Mouse (Mus musculus): ENCODE data around the gene Exoc3l2. TPM values are rescaled to one million over a fixed set of nuclear protein-coding genes. Genes with fewer than 3 reads are reported as not detected.

Gene Exoc3l2
- polyA plus RNA-seq, 1 experiment, result not detected

DNA sequence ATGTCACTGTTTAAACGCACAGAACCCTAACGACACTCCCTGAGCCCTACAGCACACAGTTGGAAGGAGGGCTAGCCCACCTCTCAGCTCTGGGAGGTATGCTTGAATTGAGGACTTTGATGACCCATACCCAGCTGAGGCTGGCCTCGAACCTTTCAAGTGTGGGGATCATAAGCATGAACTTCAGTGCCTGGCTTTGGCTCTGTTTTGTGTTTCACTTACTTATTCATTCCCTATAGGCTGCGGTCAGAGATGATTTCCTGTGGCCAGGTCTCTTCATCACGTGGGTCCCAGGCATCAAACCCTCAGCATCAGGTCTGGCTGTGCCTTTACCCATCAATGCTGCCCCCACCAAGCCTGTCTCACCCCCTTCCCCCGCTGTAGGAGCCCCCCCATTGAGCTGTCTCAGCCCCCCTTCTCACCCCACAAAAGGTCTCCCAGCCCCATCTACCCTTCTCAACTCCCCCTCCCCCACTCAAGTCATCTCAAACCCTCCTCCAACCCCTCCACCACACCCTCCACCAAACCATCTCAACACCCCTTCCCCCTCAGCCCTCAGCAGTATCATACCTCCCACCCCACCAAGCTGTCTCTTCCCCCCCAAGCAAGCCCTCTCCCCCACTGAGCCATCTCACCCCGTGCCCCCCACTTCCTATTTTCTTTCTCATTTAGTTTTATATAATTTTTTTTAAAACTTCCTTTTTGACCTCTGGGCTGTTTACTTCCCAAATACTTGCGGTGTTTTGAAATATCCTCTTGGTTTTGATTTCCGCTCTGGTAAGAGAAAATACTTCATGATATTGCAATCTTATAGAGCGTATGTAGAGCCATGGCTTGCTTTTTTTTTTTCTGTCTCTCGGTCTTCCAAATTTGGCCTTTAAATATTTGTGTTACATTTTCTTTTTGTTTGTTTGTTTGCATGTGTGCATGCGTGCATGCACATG, 37.6 kb downstream of the Exoc3l2 start:
- Histone ChIP-seq H3K4me3 (ENCODE audit: insufficient read depth, low read length) (no peak overlapping the region), H3K27ac (ENCODE audit: insufficient read depth, low read length) (no peak overlapping the region), H3K4me1 (ENCODE audit: control insufficient read depth, insufficient read depth, low read length) (0 out of 2 replicates have a peak, but pooled peaks cover 2% of the 10 kb centered on the region)
- TF ChIP-seq CTCF (IDR thresholded peaks at IDR 0.05; ENCODE audit: borderline replicate concordance, insufficient read depth, low read length), result no peak
- TF ChIP-seq POLR2A (IDR thresholded peaks at IDR 0.05; ENCODE audit: low read depth, low read length), result no peak

- TF ChIP-seq CTCF (IDR thresholded peaks at IDR 0.05; ENCODE audit: borderline replicate concordance, insufficient read depth, low read length) (no peak), POLR2A (IDR thresholded peaks at IDR 0.05; ENCODE audit: low read depth, low read length) (no peak)
- 0 out of 2 replicates have a peak, but pooled peaks cover 2% of the 10 kb centered on the region for H3K4me1 ChIP-seq (ENCODE audit: control insufficient read depth, insufficient read depth, low read length)
- no peak overlapping the region for H3K27ac ChIP-seq (ENCODE audit: insufficient read depth, low read length)
- no peak overlapping the region for H3K4me3 ChIP-seq (ENCODE audit: insufficient read depth, low read length)
These were observed 38.5 kb downstream of the Exoc3l2 start for GRCm38 (mm10) chr7:19501658-19502057.

DNA sequence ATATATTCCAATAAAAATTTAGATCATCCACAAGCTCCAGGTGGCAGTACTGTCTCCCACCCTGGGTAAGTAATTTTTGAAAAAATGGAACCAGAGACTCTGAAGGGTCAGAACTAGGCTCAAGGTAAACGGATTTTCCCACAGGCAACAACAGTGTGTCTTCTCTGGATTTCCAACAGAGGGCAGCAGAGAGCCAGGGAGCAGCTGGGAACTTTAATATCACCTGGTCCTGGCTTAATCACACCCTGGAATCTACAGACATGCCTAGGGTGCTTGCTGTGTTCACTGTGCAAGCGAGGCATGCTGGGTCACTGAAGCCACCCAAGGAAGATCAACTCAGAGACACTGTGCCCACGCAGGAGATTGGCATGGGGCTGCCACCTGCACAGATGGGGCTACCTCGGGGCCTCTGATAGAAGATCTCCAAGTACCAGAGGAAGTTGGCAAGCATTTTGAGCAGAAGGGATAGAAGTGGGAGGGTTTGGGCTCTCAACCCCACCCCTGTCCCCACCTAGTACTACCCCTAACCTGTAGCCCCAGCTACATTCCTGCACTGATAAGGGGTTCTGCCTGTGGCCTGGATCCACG, 40.4 kb downstream of the Exoc3l2 start:
- Histone ChIP-seq H3K4me3 (ENCODE audit: insufficient read depth, low read length) (no peak overlapping the region), H3K27ac (ENCODE audit: insufficient read depth, low read length) (no peak overlapping the region), H3K4me1 (ENCODE audit: control insufficient read depth, insufficient read depth, low read length) (0 out of 2 replicates have a peak, but pooled peaks cover 2% of the 10 kb centered on the region)
- TF ChIP-seq POLR2A (IDR thresholded peaks at IDR 0.05; ENCODE audit: low read depth, low read length), result no peak
- peak; percentile 54; the same call in 1 of the 2 replicates for TF ChIP-seq CTCF (IDR thresholded peaks at IDR 0.05; ENCODE audit: borderline replicate concordance, insufficient read depth, low read length)

DNA sequence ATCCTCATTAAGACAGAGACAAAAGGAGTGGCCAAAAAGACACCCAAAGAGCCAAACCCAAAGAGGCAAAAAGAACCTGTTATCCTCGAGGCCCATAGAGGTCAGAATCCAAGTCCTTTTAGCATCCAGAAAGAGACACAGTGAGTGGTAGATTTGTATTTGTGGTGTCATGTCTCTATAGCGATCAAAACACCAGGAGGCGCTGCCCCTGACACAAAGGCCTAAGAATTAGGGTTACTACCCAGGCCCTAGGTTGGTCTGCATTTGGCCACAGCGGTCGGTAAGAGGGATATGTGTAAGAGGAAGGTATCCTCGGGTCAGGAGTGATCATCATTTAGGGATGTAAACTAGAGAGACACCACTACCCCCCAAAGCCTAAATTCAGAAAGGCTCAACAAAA, 43.2 kb downstream of the Exoc3l2 start:
- H3K27ac ChIP-seq (ENCODE audit: insufficient read depth, low read length), result no peak overlapping the region
- no peak for TF ChIP-seq POLR2A (IDR thresholded peaks at IDR 0.05; ENCODE audit: low read depth, low read length)
- TF ChIP-seq CTCF (IDR thresholded peaks at IDR 0.05; ENCODE audit: borderline replicate concordance, insufficient read depth, low read length), result no peak
- H3K4me1 ChIP-seq (ENCODE audit: control insufficient read depth, insufficient read depth, low read length), result 0 out of 2 replicates have a peak, but pooled peaks cover 2% of the 10 kb centered on the region
- no peak overlapping the region for H3K4me3 ChIP-seq (ENCODE audit: insufficient read depth, low read length)

- H3K27ac ChIP-seq (ENCODE audit: insufficient read depth, low read length), result no peak overlapping the region
- H3K4me3 ChIP-seq (ENCODE audit: insufficient read depth, low read length), result peak overlapping the region; percentile 68
- no peak for TF ChIP-seq CTCF (IDR thresholded peaks at IDR 0.05; ENCODE audit: borderline replicate concordance, insufficient read depth, low read length)
- TF ChIP-seq POLR2A (IDR thresholded peaks at IDR 0.05; ENCODE audit: low read depth, low read length), result 0 out of 2 replicates have a peak, but pooled peaks have one; percentile 24
- H3K4me1 ChIP-seq (ENCODE audit: control insufficient read depth, insufficient read depth, low read length), result no peaks in the 10 kb centered on the region
These were observed 44.0 kb downstream of the Exoc3l2 start for GRCm38 (mm10) chr7:19506969-19507611.

DNA sequence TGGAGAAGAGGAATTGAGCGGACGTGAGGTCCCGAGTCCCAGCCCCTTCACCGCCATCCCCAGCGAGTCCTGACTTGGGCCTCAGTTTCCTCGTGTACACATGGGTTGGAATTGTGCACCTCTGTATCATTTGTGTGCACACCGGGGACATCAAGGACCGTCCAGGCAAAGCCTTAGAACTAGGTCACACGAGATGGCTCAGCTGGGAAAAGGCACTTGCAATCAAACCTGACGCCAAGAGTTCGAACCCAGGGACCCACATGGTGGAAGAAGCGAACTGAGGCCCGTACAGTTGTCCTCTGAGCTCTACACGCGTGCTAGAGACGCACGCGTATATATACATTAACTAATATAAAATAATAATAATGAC, 44.5 kb downstream of the Exoc3l2 start:
- Histone ChIP-seq H3K27ac (ENCODE audit: insufficient read depth, low read length) (no peak overlapping the region), H3K4me1 (ENCODE audit: control insufficient read depth, insufficient read depth, low read length) (no peaks in the 10 kb centered on the region), H3K4me3 (ENCODE audit: insufficient read depth, low read length) (peak overlapping the region; percentile 68)
- no peak for TF ChIP-seq CTCF (IDR thresholded peaks at IDR 0.05; ENCODE audit: borderline replicate concordance, insufficient read depth, low read length)

DNA sequence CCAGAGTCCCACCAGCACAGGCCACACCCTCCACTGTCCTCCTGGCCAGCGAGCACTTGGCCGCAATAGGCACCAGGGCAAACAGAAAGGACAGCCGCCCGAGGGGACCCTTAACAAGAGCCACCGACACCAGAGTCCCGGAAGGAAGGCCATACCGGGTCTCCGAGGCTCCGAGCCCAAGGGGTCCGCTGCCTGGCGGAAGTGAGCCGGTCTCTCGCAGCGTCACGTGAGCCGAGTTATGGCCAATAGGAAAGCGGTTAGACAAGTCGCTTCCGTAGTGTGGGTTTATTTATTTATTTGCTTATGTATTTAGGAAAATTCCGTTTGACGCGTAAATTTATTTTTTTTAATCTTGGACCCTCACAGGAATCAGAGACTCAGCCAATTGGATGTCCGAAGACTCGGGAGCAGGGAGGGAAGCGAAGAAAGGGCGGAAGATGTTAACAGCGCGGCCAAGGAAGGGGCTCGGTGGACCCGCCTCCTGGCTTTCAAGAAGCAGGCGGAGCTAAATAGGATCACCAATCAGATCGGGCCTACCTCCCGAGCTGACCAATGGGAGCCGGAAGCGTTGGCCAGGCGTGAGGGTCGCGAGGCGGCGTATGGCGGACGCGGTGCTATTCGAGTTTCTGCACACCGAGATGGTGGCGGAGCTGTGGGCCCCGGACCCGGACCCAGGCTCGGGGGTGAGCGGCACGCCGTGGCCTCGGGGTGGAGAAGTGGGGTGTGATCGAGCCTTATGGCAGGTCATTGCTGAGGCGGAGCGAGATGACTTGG, 45.2 kb downstream of the Exoc3l2 start, which contains the start of the genes Bloc1s3 and Trappc6a:
Gene Bloc1s3 (minus strand): TSS at position 218 of the 774 bp plus-strand sequence.
Gene Trappc6a (plus strand): TSS at position 246 of the 774 bp plus-strand sequence.
- no peaks in the 10 kb centered on the region for H3K4me1 ChIP-seq (ENCODE audit: control insufficient read depth, insufficient read depth, low read length)
- H3K4me3 ChIP-seq (ENCODE audit: insufficient read depth, low read length), result peak within 1 kb of the TSS; percentile 68
- H3K27ac ChIP-seq (ENCODE audit: insufficient read depth, low read length), result peak within 1 kb of the TSS; percentile 43
- no peak for TF ChIP-seq CTCF (IDR thresholded peaks at IDR 0.05; ENCODE audit: borderline replicate concordance, insufficient read depth, low read length)
- TF ChIP-seq POLR2A (IDR thresholded peaks at IDR 0.05; ENCODE audit: low read depth, low read length), result peak; percentile 75

DNA sequence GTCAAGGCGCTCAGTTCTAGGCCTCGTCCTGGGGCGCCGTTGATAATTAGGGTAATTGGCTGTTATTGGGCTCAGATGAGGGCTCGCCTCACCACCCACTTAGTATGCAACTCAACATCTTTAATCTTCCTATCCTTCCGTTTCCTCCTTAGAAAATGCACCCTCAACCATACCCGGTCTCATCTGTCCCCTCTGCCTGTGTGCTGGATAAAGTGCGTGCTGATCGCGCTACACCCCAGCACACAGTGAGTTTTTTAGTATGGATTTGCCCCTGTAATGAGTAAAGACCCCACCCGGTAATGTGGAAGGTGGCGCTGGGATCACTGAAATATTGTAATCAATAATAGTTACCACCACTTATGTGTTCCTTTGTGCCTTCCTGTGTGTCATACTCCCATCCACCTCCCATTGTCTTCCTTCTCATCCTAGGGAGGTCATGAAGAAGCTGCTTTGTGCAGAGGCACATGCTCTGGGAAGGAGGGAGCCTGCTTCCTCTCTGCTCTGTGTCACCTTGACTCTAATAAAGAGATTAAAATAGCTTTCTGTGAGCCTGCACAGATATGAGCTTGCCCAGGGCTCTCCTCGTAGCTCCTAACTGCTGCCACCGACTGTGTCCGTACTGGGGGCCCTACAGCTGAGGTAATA, 45.9 kb downstream of the Exoc3l2 start:
- TF ChIP-seq POLR2A (IDR thresholded peaks at IDR 0.05; ENCODE audit: low read depth, low read length), result no peak
- no peak for TF ChIP-seq CTCF (IDR thresholded peaks at IDR 0.05; ENCODE audit: borderline replicate concordance, insufficient read depth, low read length)
- Histone ChIP-seq H3K4me1 (ENCODE audit: control insufficient read depth, insufficient read depth, low read length) (no peaks in the 10 kb centered on the region), H3K4me3 (ENCODE audit: insufficient read depth, low read length) (peak overlapping the region; percentile 68), H3K27ac (ENCODE audit: insufficient read depth, low read length) (no peak overlapping the region)
